Mouse (Mus musculus): Measurements from ENCODE around the gene Gm13278.
"Not testable (repeated sequence)": the region's sequence is repeated elsewhere in the genome, so short reads cannot be mapped to it uniquely, and the experiment has no call there.

DNA sequence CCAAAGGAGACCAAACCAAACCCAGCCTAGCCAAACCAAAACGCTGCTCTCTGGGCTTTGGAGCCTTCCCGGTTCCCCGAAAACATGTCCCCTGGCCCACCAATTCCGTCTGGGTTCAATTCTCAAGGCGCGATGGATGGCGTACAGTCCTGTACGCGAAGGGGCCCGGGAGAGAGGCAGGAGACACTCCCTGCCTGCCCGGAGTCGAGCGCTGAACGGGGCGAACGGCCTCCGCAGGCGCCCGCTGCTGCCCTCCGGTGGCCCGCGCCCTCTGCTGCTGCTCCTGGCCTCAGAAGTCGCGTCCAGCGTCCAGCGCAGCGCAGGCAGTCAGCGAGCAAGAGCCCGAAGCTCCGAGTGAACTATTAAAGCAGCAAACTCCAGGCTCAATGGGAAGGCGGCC is 9.0 kb upstream of the Gm13278 start:
- not testable (repeated sequence) for TF ChIP-seq EP300, CTCF (IDR thresholded peaks at IDR 0.05; ENCODE audit: low read depth)

Data from heart, postnatal 0 days (tissue).